Mouse (Mus musculus): ENCODE measurements around the gene Pdcd2l. TPM values are rescaled to one million over a fixed set of nuclear protein-coding genes. Genes with fewer than 3 reads are reported as not detected.
"Not testable (repeated sequence)": the region's sequence is repeated elsewhere in the genome, so short reads cannot be mapped to it uniquely, and the experiment has no call there.

Pdcd2l gene
- polyA plus RNA-seq, 1 experiment from 2014 or later, result 66.5 TPM

- H3K27me3 ChIP-seq (ENCODE audit: control insufficient read depth, insufficient read depth, low read length), result no peaks in the 10 kb centered on the region
- H3K9ac ChIP-seq (ENCODE audit: low read length), result no peak overlapping the region
- H3K9me3 ChIP-seq (ENCODE audit: control insufficient read depth, low read length), result no peaks in the 10 kb centered on the region
- no peak for DNase-seq (ENCODE audit: low spot score)
- WGBS, result 96% methylated on average over 1 of the region's 1 CpGs
- no peak overlapping the region for H3K27ac ChIP-seq (ENCODE audit: low read depth, low read length)
- H3K36me3 ChIP-seq (ENCODE audit: control insufficient read depth, insufficient read depth, low read length), result peaks cover 21% of the 10 kb centered on the region
- H3K4me1 ChIP-seq (replicated peaks; ENCODE audit: control insufficient read depth, insufficient read depth, low read length), result no peaks in the 10 kb centered on the region
- no peak overlapping the region for H3K4me2 ChIP-seq (ENCODE audit: low read depth, low read length, severe bottlenecking)
- ATAC-seq (replicated peaks; ENCODE audit: low FRiP score), result no peak
- no peak overlapping the region for H3K4me3 ChIP-seq (ENCODE audit: low read depth, low read length)
Observed at GRCm38 (mm10) chr7:34218496-34218895, 22.0 kb upstream of the Pdcd2l start.

- Histone ChIP-seq H3K27ac (ENCODE audit: low read depth, low read length) (no peak overlapping the region), H3K9ac (ENCODE audit: low read length) (no peak overlapping the region), H3K4me1 (replicated peaks; ENCODE audit: control insufficient read depth, insufficient read depth, low read length) (no peaks in the 10 kb centered on the region), H3K27me3 (ENCODE audit: control insufficient read depth, insufficient read depth, low read length) (no peaks in the 10 kb centered on the region), H3K4me2 (ENCODE audit: low read depth, low read length, severe bottlenecking) (no peak overlapping the region), H3K9me3 (ENCODE audit: control insufficient read depth, low read length) (no peaks in the 10 kb centered on the region), H3K36me3 (ENCODE audit: control insufficient read depth, insufficient read depth, low read length) (peaks cover 21% of the 10 kb centered on the region), H3K4me3 (ENCODE audit: low read depth, low read length) (no peak overlapping the region)
- DNase-seq (ENCODE audit: low spot score), result no peak
- 94% methylated on average over 10 of the region's 10 CpGs for WGBS
- no peak for ATAC-seq (replicated peaks; ENCODE audit: low FRiP score)
Observed at GRCm38 (mm10) chr7:34216474-34216873, 20.0 kb upstream of the Pdcd2l start.

GRCm38 (mm10) chr7:34215481-34215880 is 19.0 kb upstream of the Pdcd2l start:
- no peak overlapping the region for H3K27ac ChIP-seq (ENCODE audit: low read depth, low read length)
- no peak for DNase-seq (ENCODE audit: low spot score)
- ATAC-seq (replicated peaks; ENCODE audit: low FRiP score), result no peak

GRCm38 (mm10) chr7:34214644-34215043 is 18.2 kb upstream of the Pdcd2l start:
- no peak for DNase-seq (ENCODE audit: low spot score)
- Histone ChIP-seq H3K4me2 (ENCODE audit: low read depth, low read length, severe bottlenecking) (no peak overlapping the region), H3K9ac (ENCODE audit: low read length) (no peak overlapping the region), H3K36me3 (ENCODE audit: control insufficient read depth, insufficient read depth, low read length) (peaks cover 21% of the 10 kb centered on the region), H3K27ac (ENCODE audit: low read depth, low read length) (no peak overlapping the region), H3K9me3 (ENCODE audit: control insufficient read depth, low read length) (no peaks in the 10 kb centered on the region), H3K27me3 (ENCODE audit: control insufficient read depth, insufficient read depth, low read length) (no peaks in the 10 kb centered on the region), H3K4me1 (replicated peaks; ENCODE audit: control insufficient read depth, insufficient read depth, low read length) (no peaks in the 10 kb centered on the region), H3K4me3 (ENCODE audit: low read depth, low read length) (no peak overlapping the region)
- ATAC-seq (replicated peaks; ENCODE audit: low FRiP score), result no peak
- 93% methylated on average over 8 of the region's 8 CpGs for WGBS

More at GRCm38 (mm10) chr7:34215481-34215880, 19.0 kb upstream of the Pdcd2l start:
- 88% methylated on average over 9 of the region's 9 CpGs for WGBS
- H3K9me3 ChIP-seq (ENCODE audit: control insufficient read depth, low read length), result no peaks in the 10 kb centered on the region
- H3K4me3 ChIP-seq (ENCODE audit: low read depth, low read length), result no peak overlapping the region
- peaks cover 21% of the 10 kb centered on the region for H3K36me3 ChIP-seq (ENCODE audit: control insufficient read depth, insufficient read depth, low read length)
- H3K27me3 ChIP-seq (ENCODE audit: control insufficient read depth, insufficient read depth, low read length), result no peaks in the 10 kb centered on the region
- no peak overlapping the region for H3K9ac ChIP-seq (ENCODE audit: low read length)
- H3K4me2 ChIP-seq (ENCODE audit: low read depth, low read length, severe bottlenecking), result no peak overlapping the region
- no peaks in the 10 kb centered on the region for H3K4me1 ChIP-seq (replicated peaks; ENCODE audit: control insufficient read depth, insufficient read depth, low read length)

GRCm38 (mm10) chr7:34213281-34213680 is 16.8 kb upstream of the Pdcd2l start:
- ATAC-seq (replicated peaks; ENCODE audit: low FRiP score) (no peak), DNase-seq (ENCODE audit: low spot score) (no peak)
- no peak overlapping the region for H3K9ac ChIP-seq (ENCODE audit: low read length)
- no peaks in the 10 kb centered on the region for H3K27me3 ChIP-seq (ENCODE audit: control insufficient read depth, insufficient read depth, low read length)
- no peak overlapping the region for H3K4me2 ChIP-seq (ENCODE audit: low read depth, low read length, severe bottlenecking)
- H3K9me3 ChIP-seq (ENCODE audit: control insufficient read depth, low read length), result no peaks in the 10 kb centered on the region
- H3K4me3 ChIP-seq (ENCODE audit: low read depth, low read length), result no peak overlapping the region
- H3K36me3 ChIP-seq (ENCODE audit: control insufficient read depth, insufficient read depth, low read length), result peaks cover 30% of the 10 kb centered on the region
- H3K27ac ChIP-seq (ENCODE audit: low read depth, low read length), result no peak overlapping the region
- WGBS, result 89% methylated on average over 7 of the region's 7 CpGs
- H3K4me1 ChIP-seq (replicated peaks; ENCODE audit: control insufficient read depth, insufficient read depth, low read length), result no peaks in the 10 kb centered on the region

GRCm38 (mm10) chr7:34208027-34208745 is 11.7 kb upstream of the Pdcd2l start:
- no peak for ATAC-seq (replicated peaks; ENCODE audit: low FRiP score)
- no peak overlapping the region for H3K4me3 ChIP-seq (ENCODE audit: low read depth, low read length)

GRCm38 (mm10) chr7:34206331-34206730 is 9.9 kb upstream of the Pdcd2l start:
- Histone ChIP-seq H3K4me1 (replicated peaks; ENCODE audit: control insufficient read depth, insufficient read depth, low read length) (no peaks in the 10 kb centered on the region), H3K9me3 (ENCODE audit: control insufficient read depth, low read length) (no peaks in the 10 kb centered on the region), H3K9ac (ENCODE audit: low read length) (no peak overlapping the region), H3K4me2 (ENCODE audit: low read depth, low read length, severe bottlenecking) (no peak overlapping the region), H3K27ac (ENCODE audit: low read depth, low read length) (no peak overlapping the region), H3K27me3 (ENCODE audit: control insufficient read depth, insufficient read depth, low read length) (no peaks in the 10 kb centered on the region), H3K4me3 (ENCODE audit: low read depth, low read length) (no peak overlapping the region), H3K36me3 (ENCODE audit: control insufficient read depth, insufficient read depth, low read length) (peaks cover 46% of the 10 kb centered on the region)
- ATAC-seq (replicated peaks; ENCODE audit: low FRiP score) (no peak), DNase-seq (ENCODE audit: low spot score) (no peak)
- 89% methylated on average over 6 of the region's 6 CpGs for WGBS

More at GRCm38 (mm10) chr7:34208027-34208745, 11.7 kb upstream of the Pdcd2l start:
- Histone ChIP-seq H3K9me3 (ENCODE audit: control insufficient read depth, low read length) (no peaks in the 10 kb centered on the region), H3K4me1 (replicated peaks; ENCODE audit: control insufficient read depth, insufficient read depth, low read length) (no peaks in the 10 kb centered on the region), H3K27me3 (ENCODE audit: control insufficient read depth, insufficient read depth, low read length) (no peaks in the 10 kb centered on the region), H3K9ac (ENCODE audit: low read length) (no peak overlapping the region), H3K4me2 (ENCODE audit: low read depth, low read length, severe bottlenecking) (no peak overlapping the region), H3K27ac (ENCODE audit: low read depth, low read length) (no peak overlapping the region), H3K36me3 (ENCODE audit: control insufficient read depth, insufficient read depth, low read length) (peaks cover 43% of the 10 kb centered on the region)
- 92% methylated on average over 9 of the region's 9 CpGs for WGBS
- no peak for DNase-seq (ENCODE audit: low spot score)

DNA sequence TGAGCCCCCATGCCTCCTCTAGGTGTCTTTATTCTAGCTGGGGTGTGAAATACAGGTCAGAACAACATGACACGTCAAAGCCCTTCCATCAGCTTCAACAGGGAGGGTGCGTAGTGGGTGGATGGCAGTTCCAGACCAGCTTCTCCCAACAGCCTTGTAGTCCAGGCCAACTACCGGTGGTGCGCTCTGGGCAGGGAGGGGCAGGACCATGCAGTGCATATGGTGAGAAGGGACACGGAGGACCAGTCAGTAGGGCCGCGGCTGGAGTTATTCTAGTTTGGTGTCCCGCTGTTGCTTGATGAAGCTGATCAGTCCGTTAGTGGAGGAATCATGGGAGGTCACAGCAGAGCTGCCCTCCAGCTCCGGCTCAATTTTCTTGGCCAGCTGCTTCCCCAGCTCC is 5.7 kb upstream of the Pdcd2l start:
- peaks cover 34% of the 10 kb centered on the region for H3K36me3 ChIP-seq (ENCODE audit: control insufficient read depth, insufficient read depth, low read length)
- not testable (repeated sequence) for ATAC-seq (replicated peaks; ENCODE audit: low FRiP score); DNase-seq (ENCODE audit: low spot score)

DNA sequence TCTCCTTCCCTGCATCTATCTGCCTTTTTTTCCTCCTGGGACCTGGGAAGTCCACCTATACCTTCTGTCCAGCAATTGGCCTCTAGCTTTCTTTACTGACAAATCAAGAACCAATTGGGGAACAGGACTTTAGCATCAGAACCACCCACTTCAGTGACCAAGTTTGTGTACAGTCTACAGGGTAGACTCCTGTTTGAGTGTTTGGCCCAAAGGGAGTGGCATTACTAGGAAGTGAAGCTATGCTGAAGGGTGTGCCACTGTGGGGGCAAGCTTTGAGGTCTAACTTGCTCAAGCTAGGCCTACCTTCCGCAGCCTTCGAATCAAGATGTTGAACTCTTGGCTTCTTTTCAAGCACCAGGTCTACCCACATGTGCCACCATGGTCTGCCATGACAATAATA is 4.4 kb upstream of the Pdcd2l start:
- H3K9ac ChIP-seq (ENCODE audit: low read length), result no peak overlapping the region
- no peak overlapping the region for H3K4me3 ChIP-seq (ENCODE audit: low read depth, low read length)
- peaks cover 30% of the 10 kb centered on the region for H3K36me3 ChIP-seq (ENCODE audit: control insufficient read depth, insufficient read depth, low read length)
- no peak overlapping the region for H3K27ac ChIP-seq (ENCODE audit: low read depth, low read length)
- ATAC-seq (replicated peaks; ENCODE audit: low FRiP score) (no peak), DNase-seq (ENCODE audit: low spot score) (no peak)
- 99% methylated on average over 2 of the region's 2 CpGs for WGBS
- H3K27me3 ChIP-seq (ENCODE audit: control insufficient read depth, insufficient read depth, low read length), result no peaks in the 10 kb centered on the region
- no peak overlapping the region for H3K4me2 ChIP-seq (ENCODE audit: low read depth, low read length, severe bottlenecking)
- no peaks in the 10 kb centered on the region; the same call in 1 of the 2 replicates for H3K4me1 ChIP-seq (replicated peaks; ENCODE audit: control insufficient read depth, insufficient read depth, low read length)
- H3K9me3 ChIP-seq (ENCODE audit: control insufficient read depth, low read length), result no peaks in the 10 kb centered on the region

More for the DNA sequence above, 5.7 kb upstream of the Pdcd2l start:
- H3K27me3 ChIP-seq (ENCODE audit: control insufficient read depth, insufficient read depth, low read length); H3K4me2 ChIP-seq (ENCODE audit: low read depth, low read length, severe bottlenecking); H3K4me1 ChIP-seq (replicated peaks; ENCODE audit: control insufficient read depth, insufficient read depth, low read length); H3K4me3 ChIP-seq (ENCODE audit: low read depth, low read length); H3K27ac ChIP-seq (ENCODE audit: low read depth, low read length); H3K9me3 ChIP-seq (ENCODE audit: control insufficient read depth, low read length); H3K9ac ChIP-seq (ENCODE audit: low read length): not testable (repeated sequence)
- WGBS, result 92% methylated on average over 9 of the region's 10 CpGs

Measured in forebrain, embryonic 11.5 days (tissue).